Mouse (Mus musculus): ENCODE data around the gene Prlr. TPM values are rescaled to one million over a fixed set of nuclear protein-coding genes. Genes with fewer than 3 reads are reported as not detected.

The Prlr gene
- polyA plus RNA-seq, 1 experiment from 2014 or later, result 0.13 TPM

- no peak for ATAC-seq
- H3K4me2 ChIP-seq, result no peak overlapping the region
- no peaks in the 10 kb centered on the region for H3K27me3 ChIP-seq (replicated peaks)
- H3K4me3 ChIP-seq, result no peak overlapping the region
- no peaks in the 10 kb centered on the region for H3K4me1 ChIP-seq
- no peak overlapping the region for H3K27ac ChIP-seq
- no peaks in the 10 kb centered on the region for H3K9me3 ChIP-seq (replicated peaks)
- 68% methylated on average over 7 of the region's 7 CpGs for WGBS (ENCODE audit: insufficient replicate concordance)
- H3K36me3 ChIP-seq, result no peaks in the 10 kb centered on the region
- H3K9ac ChIP-seq, result no peak overlapping the region
These were observed 25.7 kb downstream of the Prlr start for GRCm38 (mm10) chr15:10202504-10203302.

- H3K4me2 ChIP-seq, result no peak overlapping the region
- H3K4me3 ChIP-seq, result no peak overlapping the region
- no peaks in the 10 kb centered on the region for H3K9me3 ChIP-seq (replicated peaks)
- no peaks in the 10 kb centered on the region for H3K36me3 ChIP-seq
- H3K9ac ChIP-seq, result no peak overlapping the region
- WGBS (ENCODE audit: insufficient replicate concordance), result 26% methylated on average over 4 of the region's 4 CpGs
- H3K4me1 ChIP-seq, result no peaks in the 10 kb centered on the region
- H3K27ac ChIP-seq, result no peak overlapping the region
- H3K27me3 ChIP-seq (replicated peaks), result no peaks in the 10 kb centered on the region
- ATAC-seq, result no peak
These were observed 33.3 kb downstream of the Prlr start for GRCm38 (mm10) chr15:10210261-10210770.

DNA sequence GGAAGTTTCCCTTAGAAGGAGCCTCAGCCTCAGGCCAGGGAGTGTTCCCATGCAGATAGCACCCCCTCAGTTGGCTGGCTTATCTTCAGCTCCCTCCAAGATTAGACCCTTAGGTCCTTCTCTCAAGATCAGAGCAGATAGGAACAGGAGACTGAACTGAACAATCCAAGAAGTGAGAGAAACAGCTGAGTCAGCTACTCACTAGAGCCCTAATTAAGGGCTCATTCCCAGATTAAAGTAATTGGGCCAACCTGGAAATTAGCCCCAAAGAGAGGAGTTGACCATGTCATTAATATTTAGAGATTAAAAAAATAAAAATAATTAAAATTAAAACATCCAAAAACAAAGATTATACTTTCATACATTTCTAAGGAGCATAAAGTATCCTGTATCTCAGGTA lies 35.0 kb downstream of the Prlr start:
- Histone ChIP-seq H3K4me3 (no peak overlapping the region), H3K9ac (no peak overlapping the region), H3K4me1 (no peaks in the 10 kb centered on the region), H3K36me3 (no peaks in the 10 kb centered on the region), H3K9me3 (replicated peaks) (no peaks in the 10 kb centered on the region), H3K4me2 (no peak overlapping the region), H3K27me3 (replicated peaks) (no peaks in the 10 kb centered on the region), H3K27ac (no peak overlapping the region)
- ATAC-seq, result no peak

- no peak for ATAC-seq
- 74% methylated on average over 6 of the region's 6 CpGs for WGBS (ENCODE audit: insufficient replicate concordance)
- no peaks in the 10 kb centered on the region for H3K36me3 ChIP-seq
These were observed 36.2 kb downstream of the Prlr start for GRCm38 (mm10) chr15:10213213-10213612.

DNA sequence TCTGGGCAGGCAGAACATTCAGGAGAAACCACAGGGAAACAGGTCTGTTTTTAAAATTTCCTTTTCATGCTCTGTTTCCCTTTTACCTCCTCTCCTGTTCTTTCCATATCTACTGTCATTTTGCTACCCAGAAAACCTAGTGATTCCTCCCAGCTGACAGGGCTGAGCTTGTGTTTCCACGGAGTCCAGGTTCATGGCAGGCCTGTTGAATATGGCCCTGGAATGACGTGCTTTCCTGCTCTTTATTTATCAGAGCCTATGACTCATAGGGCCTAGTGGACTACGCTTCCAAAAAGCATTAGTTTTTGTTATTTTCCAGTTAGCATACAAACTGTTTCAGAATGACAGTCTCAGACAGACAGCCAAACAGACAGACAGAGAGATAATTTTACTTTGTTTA lies 36.7 kb downstream of the Prlr start:
- ATAC-seq, result no peak
- no peaks in the 10 kb centered on the region for H3K36me3 ChIP-seq

More at GRCm38 (mm10) chr15:10213213-10213612, 36.2 kb downstream of the Prlr start:
- H3K9ac ChIP-seq, result no peak overlapping the region
- no peaks in the 10 kb centered on the region for H3K4me1 ChIP-seq
- H3K4me2 ChIP-seq, result no peak overlapping the region
- no peaks in the 10 kb centered on the region for H3K27me3 ChIP-seq (replicated peaks)
- no peak overlapping the region for H3K4me3 ChIP-seq
- H3K9me3 ChIP-seq (replicated peaks), result no peaks in the 10 kb centered on the region
- H3K27ac ChIP-seq, result no peak overlapping the region

GRCm38 (mm10) chr15:10215719-10216118 lies 38.7 kb downstream of the Prlr start:
- H3K27ac ChIP-seq, result no peak overlapping the region
- WGBS (ENCODE audit: insufficient replicate concordance), result 58% methylated on average over 8 of the region's 8 CpGs
- ATAC-seq, result no peak
- no peaks in the 10 kb centered on the region for H3K27me3 ChIP-seq (replicated peaks)
- no peaks in the 10 kb centered on the region for H3K36me3 ChIP-seq
- H3K9ac ChIP-seq, result no peak overlapping the region
- no peak overlapping the region for H3K4me3 ChIP-seq
- no peaks in the 10 kb centered on the region for H3K9me3 ChIP-seq (replicated peaks)
- H3K4me2 ChIP-seq, result no peak overlapping the region
- no peaks in the 10 kb centered on the region for H3K4me1 ChIP-seq

More for the DNA sequence above, 36.7 kb downstream of the Prlr start:
- H3K9me3 ChIP-seq (replicated peaks), result no peaks in the 10 kb centered on the region
- no peaks in the 10 kb centered on the region for H3K27me3 ChIP-seq (replicated peaks)
- WGBS (ENCODE audit: insufficient replicate concordance), result 46% methylated on average over 3 of the region's 3 CpGs
- H3K27ac ChIP-seq, result no peak overlapping the region
- H3K4me1 ChIP-seq, result no peaks in the 10 kb centered on the region
- no peak overlapping the region for H3K4me3 ChIP-seq
- H3K9ac ChIP-seq, result no peak overlapping the region
- H3K4me2 ChIP-seq, result no peak overlapping the region

- H3K4me1 ChIP-seq, result no peaks in the 10 kb centered on the region
- ATAC-seq, result no peak
- no peak overlapping the region for H3K27ac ChIP-seq
- H3K9me3 ChIP-seq (replicated peaks), result no peaks in the 10 kb centered on the region
- WGBS (ENCODE audit: insufficient replicate concordance), result 68% methylated on average over 4 of the region's 4 CpGs
- no peak overlapping the region for H3K4me3 ChIP-seq
- H3K4me2 ChIP-seq, result no peak overlapping the region
- H3K27me3 ChIP-seq (replicated peaks), result no peaks in the 10 kb centered on the region
- H3K9ac ChIP-seq, result no peak overlapping the region
- no peaks in the 10 kb centered on the region for H3K36me3 ChIP-seq
These were observed 39.2 kb downstream of the Prlr start for GRCm38 (mm10) chr15:10216189-10216588.

DNA sequence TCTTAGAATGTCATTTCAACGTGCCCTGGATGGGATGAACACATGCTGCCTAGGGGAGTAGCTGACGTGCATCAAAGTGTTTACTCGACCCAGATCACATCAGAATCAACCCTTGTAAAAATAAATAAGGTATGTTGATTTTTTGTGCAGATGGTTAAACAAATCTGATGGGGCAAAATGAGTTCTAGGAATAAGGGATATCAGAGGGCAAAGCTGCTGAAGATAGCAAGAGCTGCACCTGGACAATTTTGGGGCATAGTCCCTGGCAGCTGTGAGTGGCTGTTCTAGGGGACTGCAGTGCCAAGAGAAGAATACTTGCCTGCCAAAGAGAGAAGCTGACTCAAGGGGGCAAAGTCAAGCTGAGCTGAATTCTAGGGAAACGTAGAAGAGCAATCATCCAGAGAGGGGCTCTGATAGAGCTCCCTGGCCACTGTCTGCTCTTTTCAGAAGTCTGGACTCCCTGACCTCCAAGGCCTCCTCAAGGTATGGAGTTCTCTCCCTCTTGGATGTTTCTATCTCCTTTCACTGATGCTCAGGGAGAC lies 46.6 kb downstream of the Prlr start:
- Histone ChIP-seq H3K4me1 (no peaks in the 10 kb centered on the region), H3K4me3 (no peak overlapping the region), H3K9me3 (replicated peaks) (no peaks in the 10 kb centered on the region), H3K27ac (no peak overlapping the region), H3K4me2 (no peak overlapping the region), H3K9ac (no peak overlapping the region), H3K36me3 (no peaks in the 10 kb centered on the region), H3K27me3 (replicated peaks) (no peaks in the 10 kb centered on the region)
- 64% methylated on average over 4 of the region's 4 CpGs for WGBS (ENCODE audit: insufficient replicate concordance)
- ATAC-seq, result no peak

- no peaks in the 10 kb centered on the region for H3K4me1 ChIP-seq
- no peaks in the 10 kb centered on the region for H3K9me3 ChIP-seq (replicated peaks)
- H3K27me3 ChIP-seq (replicated peaks), result no peaks in the 10 kb centered on the region
- no peak overlapping the region for H3K9ac ChIP-seq
- no peak overlapping the region for H3K4me3 ChIP-seq
- H3K36me3 ChIP-seq, result no peaks in the 10 kb centered on the region
- WGBS (ENCODE audit: insufficient replicate concordance), result 72% methylated on average over 4 of the region's 4 CpGs
- no peak overlapping the region for H3K4me2 ChIP-seq
- ATAC-seq, result no peak
- no peak overlapping the region for H3K27ac ChIP-seq
These were observed 48.7 kb downstream of the Prlr start for GRCm38 (mm10) chr15:10225701-10226100.

DNA sequence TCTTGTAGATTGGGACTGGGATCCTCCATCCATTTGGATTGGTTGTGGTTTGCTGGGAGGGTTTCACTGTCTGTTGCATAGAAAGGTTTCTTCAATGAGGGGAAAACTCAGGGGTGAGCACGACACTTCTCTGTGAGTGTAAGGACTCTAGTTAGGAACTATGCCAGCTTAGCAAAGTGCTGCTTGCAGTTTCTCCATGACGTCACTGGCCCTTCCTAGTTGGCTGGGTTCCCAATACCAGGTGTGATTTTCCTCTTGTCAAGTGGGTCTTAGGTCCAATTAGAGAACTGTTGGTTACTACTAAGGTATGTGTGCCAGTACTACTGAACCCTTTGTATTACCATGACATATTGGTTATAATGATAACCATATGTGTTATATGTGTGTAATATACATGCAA lies 51.6 kb downstream of the Prlr start:
- no peak overlapping the region for H3K4me3 ChIP-seq
- no peak overlapping the region for H3K9ac ChIP-seq
- ATAC-seq, result no peak
- H3K27ac ChIP-seq, result no peak overlapping the region
- no peaks in the 10 kb centered on the region for H3K27me3 ChIP-seq (replicated peaks)
- H3K36me3 ChIP-seq, result no peaks in the 10 kb centered on the region
- no peak overlapping the region for H3K4me2 ChIP-seq
- H3K4me1 ChIP-seq, result no peaks in the 10 kb centered on the region
- 67% methylated on average over 2 of the region's 2 CpGs for WGBS (ENCODE audit: insufficient replicate concordance)
- H3K9me3 ChIP-seq (replicated peaks), result no peaks in the 10 kb centered on the region

DNA sequence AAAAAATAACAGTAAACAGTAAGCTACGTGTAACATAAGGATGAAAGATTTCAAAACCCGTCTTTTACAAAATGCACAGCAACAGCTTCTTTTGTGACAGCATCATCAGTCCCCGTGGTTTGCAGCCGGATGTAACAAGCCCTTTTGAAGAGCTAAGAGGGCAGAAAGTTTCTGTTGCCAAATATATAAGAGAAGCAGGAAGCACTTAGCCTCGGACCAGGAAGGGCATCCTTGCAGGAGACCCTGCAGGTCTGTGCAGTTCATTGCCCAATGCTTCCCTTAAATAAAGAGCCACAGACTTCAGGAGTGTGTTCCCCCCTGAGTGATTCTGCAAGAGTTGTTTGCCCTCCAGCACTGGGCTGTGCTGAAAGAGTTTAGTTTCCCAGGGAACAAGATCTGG lies 58.9 kb downstream of the Prlr start:
- WGBS (ENCODE audit: insufficient replicate concordance), result 46% methylated on average over 5 of the region's 5 CpGs
- H3K27ac ChIP-seq, result no peak overlapping the region
- H3K9ac ChIP-seq, result no peak overlapping the region
- H3K4me2 ChIP-seq, result no peak overlapping the region
- H3K4me3 ChIP-seq, result no peak overlapping the region
- H3K36me3 ChIP-seq, result no peaks in the 10 kb centered on the region
- no peaks in the 10 kb centered on the region for H3K27me3 ChIP-seq (replicated peaks)
- no peak for ATAC-seq
- no peaks in the 10 kb centered on the region for H3K9me3 ChIP-seq (replicated peaks)
- no peaks in the 10 kb centered on the region for H3K4me1 ChIP-seq

DNA sequence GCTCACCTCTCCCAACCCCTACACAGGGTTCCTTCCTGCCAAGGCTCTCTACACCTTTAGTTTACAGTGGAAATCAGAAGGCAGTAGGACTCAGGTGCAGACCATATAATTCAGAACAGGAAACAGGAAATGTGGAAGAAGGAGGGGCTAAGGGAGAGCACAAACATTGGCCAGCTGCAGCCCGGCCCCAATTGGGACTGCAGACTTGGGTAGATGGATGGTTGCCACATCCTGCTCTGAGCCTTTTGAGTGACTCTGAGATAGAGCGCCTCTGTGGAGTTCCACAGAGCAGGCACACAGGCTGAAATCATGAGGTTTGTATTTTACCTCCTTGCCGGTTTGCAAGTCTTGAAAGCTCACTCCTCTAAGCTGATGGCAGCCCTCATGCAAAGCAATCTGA lies 59.8 kb downstream of the Prlr start:
- Histone ChIP-seq H3K4me3 (no peak overlapping the region), H3K27me3 (replicated peaks) (no peaks in the 10 kb centered on the region), H3K4me2 (no peak overlapping the region), H3K27ac (no peak overlapping the region), H3K9me3 (replicated peaks) (no peaks in the 10 kb centered on the region), H3K9ac (no peak overlapping the region), H3K4me1 (no peaks in the 10 kb centered on the region), H3K36me3 (no peaks in the 10 kb centered on the region)
- ATAC-seq, result no peak
- WGBS (ENCODE audit: insufficient replicate concordance), result 56% methylated on average over 3 of the region's 3 CpGs
